Mouse (Mus musculus): ENCODE results near the gene Parp12. TPM values are rescaled to one million over a fixed set of nuclear protein-coding genes. Genes with fewer than 3 reads are reported as not detected.

The Parp12 gene
- polyA plus RNA-seq, 1 experiment from 2014 or later = 3.7 TPM

GRCm38 (mm10) chr6:39106812-39107211 is 11.3 kb downstream of the Parp12 start:
- Histone ChIP-seq H3K4me2 (no peak overlapping the region), H3K27me3 (replicated peaks) (no peaks in the 10 kb centered on the region), H3K36me3 (no peaks in the 10 kb centered on the region), H3K4me1 (no peaks in the 10 kb centered on the region), H3K4me3 (no peak overlapping the region), H3K27ac (no peak overlapping the region), H3K9ac (no peak overlapping the region), H3K9me3 (replicated peaks) (no peaks in the 10 kb centered on the region)
- no peak for ATAC-seq
- 56% methylated on average over 2 of the region's 2 CpGs for whole genome bisulfite sequencing (ENCODE audit: insufficient replicate concordance)

DNA sequence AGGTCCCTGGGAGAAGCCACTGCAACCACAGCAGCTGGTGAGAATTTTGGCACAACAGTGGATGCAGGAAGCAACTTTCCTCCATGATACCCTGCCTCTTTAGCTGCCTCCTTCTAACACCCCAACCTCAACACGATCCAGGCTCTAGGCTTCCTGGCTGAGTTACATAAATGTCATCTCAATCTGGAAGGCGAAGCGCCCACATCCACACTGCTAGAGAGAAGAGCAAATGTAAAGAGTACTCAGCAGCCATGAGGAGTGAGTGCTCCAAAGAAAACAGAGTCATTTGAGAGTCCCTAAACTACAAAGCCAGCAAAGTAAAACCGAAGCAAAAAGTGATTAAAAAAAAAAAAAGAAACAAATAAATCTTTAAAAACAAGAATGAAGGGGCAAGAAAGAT is 13.5 kb downstream of the Parp12 start:
- 58% methylated on average over 4 of the region's 4 CpGs for WGBS (ENCODE audit: insufficient replicate concordance)
- H3K27me3 ChIP-seq (replicated peaks) = no peaks in the 10 kb centered on the region
- no peaks in the 10 kb centered on the region for H3K4me1 ChIP-seq
- H3K36me3 ChIP-seq = no peaks in the 10 kb centered on the region
- H3K4me3 ChIP-seq = no peak overlapping the region
- H3K9ac ChIP-seq = no peak overlapping the region
- no peak overlapping the region for H3K4me2 ChIP-seq
- no peaks in the 10 kb centered on the region for H3K9me3 ChIP-seq (replicated peaks)
- no peak for ATAC-seq
- no peak overlapping the region for H3K27ac ChIP-seq

DNA sequence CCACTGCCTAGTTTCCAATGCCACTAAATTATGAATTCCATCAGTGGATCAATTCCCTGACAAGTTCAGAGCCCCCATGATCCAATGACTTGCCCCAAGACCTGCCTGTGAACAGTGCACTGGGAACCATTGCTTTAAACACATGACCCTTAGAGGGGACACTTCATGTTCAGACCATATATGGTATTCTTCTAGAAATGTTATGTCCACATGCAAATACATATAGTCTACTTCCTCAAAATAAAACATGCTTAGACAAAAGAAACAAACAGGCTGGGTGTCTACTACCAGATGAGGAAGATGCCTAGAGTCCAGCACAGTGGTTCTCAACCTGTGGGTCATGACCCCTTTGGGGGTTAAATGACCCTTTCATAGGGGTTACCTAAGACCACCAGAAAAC is 41.7 kb downstream of the Parp12 start:
- H3K36me3 ChIP-seq = no peaks in the 10 kb centered on the region
- no peaks in the 10 kb centered on the region for H3K9me3 ChIP-seq (replicated peaks)
- H3K27me3 ChIP-seq (replicated peaks) = peaks cover 4% of the 10 kb centered on the region; the same call in 1 of the 2 replicates
- ATAC-seq = no peak
- no peak overlapping the region for H3K9ac ChIP-seq
- no peak overlapping the region for H3K27ac ChIP-seq
- no peak overlapping the region for H3K4me2 ChIP-seq
- no peak overlapping the region for H3K4me3 ChIP-seq
- H3K4me1 ChIP-seq = no peaks in the 10 kb centered on the region

GRCm38 (mm10) chr6:39074186-39074585 is 44.0 kb downstream of the Parp12 start:
- no peak for ATAC-seq
- Histone ChIP-seq H3K27ac (no peak overlapping the region), H3K4me2 (no peak overlapping the region), H3K4me3 (no peak overlapping the region), H3K36me3 (no peaks in the 10 kb centered on the region), H3K9ac (no peak overlapping the region), H3K27me3 (replicated peaks) (peaks cover 4% of the 10 kb centered on the region; the same call in 1 of the 2 replicates), H3K9me3 (replicated peaks) (no peaks in the 10 kb centered on the region), H3K4me1 (no peaks in the 10 kb centered on the region)

- 64% methylated on average over 5 of the region's 5 CpGs for WGBS (ENCODE audit: insufficient replicate concordance)
- Histone ChIP-seq H3K36me3 (no peaks in the 10 kb centered on the region), H3K9ac (no peak overlapping the region), H3K4me1 (no peaks in the 10 kb centered on the region), H3K9me3 (replicated peaks) (no peaks in the 10 kb centered on the region), H3K4me2 (no peak overlapping the region), H3K4me3 (no peak overlapping the region), H3K27ac (no peak overlapping the region), H3K27me3 (replicated peaks) (peaks cover 4% of the 10 kb centered on the region; the same call in 1 of the 2 replicates)
- ATAC-seq = no peak
Measured at GRCm38 (mm10) chr6:39072664-39073063, 45.5 kb downstream of the Parp12 start.

DNA sequence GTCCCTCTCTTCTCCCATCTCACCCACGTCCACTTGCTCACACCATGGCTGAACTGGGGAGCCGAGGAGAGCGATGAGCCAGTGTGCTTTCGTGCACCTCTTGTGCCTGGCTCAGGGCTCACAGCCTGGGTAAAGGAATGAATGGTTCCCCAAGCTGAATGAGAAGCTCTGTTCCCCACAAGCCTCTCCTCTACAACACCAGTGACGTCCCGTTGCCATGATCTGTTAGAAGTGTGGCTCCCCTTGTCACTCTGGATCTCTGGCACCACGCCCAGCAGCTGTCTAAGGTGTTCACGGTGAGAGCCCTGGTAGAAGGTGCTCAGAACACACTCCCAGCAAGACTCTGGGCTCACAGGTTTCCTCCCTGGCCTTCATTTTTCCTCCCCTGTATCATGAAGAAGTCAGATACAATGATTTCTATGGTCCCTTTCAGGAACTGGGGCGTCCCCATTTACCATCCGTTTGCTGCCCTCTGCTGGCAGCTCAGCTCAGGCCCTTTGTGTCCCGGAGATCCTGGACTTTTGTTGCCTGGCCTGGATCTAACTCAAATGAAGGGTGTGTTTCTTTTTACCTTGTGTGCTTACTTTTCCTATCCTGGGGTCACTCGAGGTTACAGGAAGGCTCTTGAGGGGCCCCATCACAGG is 51.1 kb downstream of the Parp12 start:
- ATAC-seq = peak; percentile 44
- no peaks in the 10 kb centered on the region for H3K36me3 ChIP-seq
- no peak overlapping the region for H3K4me3 ChIP-seq
- no peaks in the 10 kb centered on the region for H3K9me3 ChIP-seq (replicated peaks)
- H3K27me3 ChIP-seq (replicated peaks) = no peaks in the 10 kb centered on the region
- 40% methylated on average over 12 of the region's 12 CpGs for WGBS (ENCODE audit: insufficient replicate concordance)
- no peak overlapping the region for H3K27ac ChIP-seq
- no peaks in the 10 kb centered on the region for H3K4me1 ChIP-seq
- H3K4me2 ChIP-seq = no peak overlapping the region
- H3K9ac ChIP-seq = no peak overlapping the region

GRCm38 (mm10) chr6:39063541-39063940 is 54.6 kb downstream of the Parp12 start:
- no peak overlapping the region for H3K4me2 ChIP-seq
- H3K27ac ChIP-seq = no peak overlapping the region
- 31% methylated on average over 2 of the region's 2 CpGs for WGBS (ENCODE audit: insufficient replicate concordance)
- no peaks in the 10 kb centered on the region for H3K9me3 ChIP-seq (replicated peaks)
- H3K36me3 ChIP-seq = no peaks in the 10 kb centered on the region
- H3K27me3 ChIP-seq (replicated peaks) = no peaks in the 10 kb centered on the region
- no peak overlapping the region for H3K9ac ChIP-seq
- ATAC-seq = no peak
- peaks cover 30% of the 10 kb centered on the region for H3K4me1 ChIP-seq
- no peak overlapping the region for H3K4me3 ChIP-seq

GRCm38 (mm10) chr6:39061180-39061579 is 57.0 kb downstream of the Parp12 start:
- no peaks in the 10 kb centered on the region for H3K9me3 ChIP-seq (replicated peaks)
- H3K4me2 ChIP-seq = no peak overlapping the region
- H3K27me3 ChIP-seq (replicated peaks) = no peaks in the 10 kb centered on the region
- H3K36me3 ChIP-seq = no peaks in the 10 kb centered on the region
- peak overlapping the region; percentile 76 for H3K27ac ChIP-seq
- no peak overlapping the region for H3K9ac ChIP-seq
- ATAC-seq = no peak
- H3K4me1 ChIP-seq = peaks cover 31% of the 10 kb centered on the region
- WGBS (ENCODE audit: insufficient replicate concordance) = 46% methylated on average over 4 of the region's 4 CpGs
- no peak overlapping the region for H3K4me3 ChIP-seq

- H3K36me3 ChIP-seq = no peaks in the 10 kb centered on the region
- ATAC-seq = peak; percentile 77
- H3K9ac ChIP-seq = no peak overlapping the region
- peak overlapping the region; percentile 27 for H3K4me2 ChIP-seq
- no peak overlapping the region for H3K4me3 ChIP-seq
- 23% methylated on average over 12 of the region's 12 CpGs for WGBS (ENCODE audit: insufficient replicate concordance)
- no peaks in the 10 kb centered on the region for H3K27me3 ChIP-seq (replicated peaks)
- H3K27ac ChIP-seq = peak overlapping the region; percentile 76
- H3K9me3 ChIP-seq (replicated peaks) = no peaks in the 10 kb centered on the region
- H3K4me1 ChIP-seq = peaks cover 37% of the 10 kb centered on the region
Measured at GRCm38 (mm10) chr6:39059547-39060497, 58.3 kb downstream of the Parp12 start.

- no peak overlapping the region for H3K9ac ChIP-seq
- no peak for ATAC-seq
- H3K4me3 ChIP-seq = no peak overlapping the region
- peak overlapping the region; percentile 27; the same call in 1 of the 2 replicates for H3K4me2 ChIP-seq
- no peaks in the 10 kb centered on the region for H3K9me3 ChIP-seq (replicated peaks)
- peak overlapping the region; percentile 76 for H3K27ac ChIP-seq
- 37% methylated on average over 3 of the region's 3 CpGs for WGBS (ENCODE audit: insufficient replicate concordance)
- no peaks in the 10 kb centered on the region for H3K36me3 ChIP-seq
- no peaks in the 10 kb centered on the region for H3K27me3 ChIP-seq (replicated peaks)
- H3K4me1 ChIP-seq = peaks cover 37% of the 10 kb centered on the region
Measured at GRCm38 (mm10) chr6:39058936-39059335, 59.2 kb downstream of the Parp12 start.

GRCm38 (mm10) chr6:39058389-39058788 is 59.8 kb downstream of the Parp12 start:
- no peak overlapping the region for H3K9ac ChIP-seq
- H3K4me2 ChIP-seq = no peak overlapping the region
- WGBS (ENCODE audit: insufficient replicate concordance) = 49% methylated on average over 3 of the region's 3 CpGs
- no peaks in the 10 kb centered on the region for H3K36me3 ChIP-seq
- no peak overlapping the region; the same call in 1 of the 2 replicates for H3K27ac ChIP-seq
- no peaks in the 10 kb centered on the region for H3K27me3 ChIP-seq (replicated peaks)
- H3K9me3 ChIP-seq (replicated peaks) = no peaks in the 10 kb centered on the region
- ATAC-seq = no peak
- no peak overlapping the region for H3K4me3 ChIP-seq
- H3K4me1 ChIP-seq = peaks cover 37% of the 10 kb centered on the region

GRCm38 (mm10) chr6:39057161-39057560 is 61.0 kb downstream of the Parp12 start:
- Histone ChIP-seq H3K27ac (no peak overlapping the region; the same call in 1 of the 2 replicates), H3K36me3 (no peaks in the 10 kb centered on the region), H3K9me3 (replicated peaks) (no peaks in the 10 kb centered on the region), H3K4me2 (no peak overlapping the region), H3K27me3 (replicated peaks) (0 out of 2 replicates have a peak, but pooled peaks cover 4% of the 10 kb centered on the region), H3K4me3 (no peak overlapping the region), H3K9ac (no peak overlapping the region), H3K4me1 (peaks cover 37% of the 10 kb centered on the region)
- no peak for ATAC-seq
- 52% methylated on average over 1 of the region's 1 CpGs for WGBS (ENCODE audit: insufficient replicate concordance)
